Mouse (Mus musculus) lung, adult 18-20 months (tissue): ENCODE measurements around the gene Ripor3.
A peak's percentile ranks its signal among the peaks of the same experiment; 100 is the strongest.

ENCODE experiments used
- DNase-seq, 2 experiments: peaks; one replicate each; pipeline ENCODE4 v3.0.0; 2022; ENCODE audit warnings: mixed read lengths in 2 of 2

Ripor3 gene

GRCm38 (mm10) chr2:167950681-167951080, 59.7 kb downstream of the Ripor3 start:
- DNase-seq, result peak in 1 of 2 experiments; percentile 76

GRCm38 (mm10) chr2:167949808-167950207, 60.6 kb downstream of the Ripor3 start:
- DNase-seq, result no peak

GRCm38 (mm10) chr2:167949250-167949649, 61.2 kb downstream of the Ripor3 start:
- DNase-seq, result peak; percentile 54 to 63

- DNase-seq, result no peak
Measured at GRCm38 (mm10) chr2:167948557-167948956, 61.9 kb downstream of the Ripor3 start.

GRCm38 (mm10) chr2:167948047-167948446, 62.4 kb downstream of the Ripor3 start:
- peak; percentile 78 to 87 for DNase-seq

- DNase-seq, result no peak
Measured at GRCm38 (mm10) chr2:167947251-167947650, 63.2 kb downstream of the Ripor3 start.

- DNase-seq, result no peak
Measured at GRCm38 (mm10) chr2:167945451-167945850, 65.0 kb downstream of the Ripor3 start.

GRCm38 (mm10) chr2:167944193-167944592, 66.2 kb downstream of the Ripor3 start:
- DNase-seq, result no peak

- peak; percentile 77 to 81 for DNase-seq
Measured at GRCm38 (mm10) chr2:167942926-167943633, 67.3 kb downstream of the Ripor3 start.

GRCm38 (mm10) chr2:167942199-167942925, 68.1 kb downstream of the Ripor3 start:
- DNase-seq, result peak; percentile 83 to 87

GRCm38 (mm10) chr2:167941745-167942176, 68.7 kb downstream of the Ripor3 start:
- DNase-seq, result no peak

GRCm38 (mm10) chr2:167941320-167941719, 69.1 kb downstream of the Ripor3 start:
- no peak for DNase-seq

- no peak for DNase-seq
Measured at GRCm38 (mm10) chr2:167940636-167941035, 69.8 kb downstream of the Ripor3 start.

- DNase-seq, result no peak
Measured at GRCm38 (mm10) chr2:167939632-167940399, 70.6 kb downstream of the Ripor3 start.

GRCm38 (mm10) chr2:167939204-167939603, 71.2 kb downstream of the Ripor3 start:
- no peak for DNase-seq

- DNase-seq, result no peak
Measured at GRCm38 (mm10) chr2:167938786-167939185, 71.6 kb downstream of the Ripor3 start.

GRCm38 (mm10) chr2:167935956-167936355, 74.5 kb downstream of the Ripor3 start:
- no peak for DNase-seq

- no peak for DNase-seq
Measured at GRCm38 (mm10) chr2:167933397-167933796, 77.0 kb downstream of the Ripor3 start.

GRCm38 (mm10) chr2:167932727-167933231, 77.6 kb downstream of the Ripor3 start:
- no peak for DNase-seq

GRCm38 (mm10) chr2:167931985-167932726, 78.3 kb downstream of the Ripor3 start, which contains the start of gene Ptpn1:
Ptpn1 (plus strand) TSS chr2:167932057.
- DNase-seq, result peak; percentile 98 to 99

- DNase-seq, result no peak
Measured at GRCm38 (mm10) chr2:167930975-167931374, 79.4 kb downstream of the Ripor3 start.
